Mouse (Mus musculus): ENCODE results near the gene Tek. TPM values are rescaled to one million over a fixed set of nuclear protein-coding genes. Genes with fewer than 3 reads are reported as not detected.

Gene Tek
- polyA plus RNA-seq, 1 experiment from 2014 or later: 9.3 TPM

- Histone ChIP-seq H3K4me1 (ENCODE audit: control insufficient read depth, insufficient read depth, low read length) (no peaks in the 10 kb centered on the region), H3K27ac (replicated peaks; ENCODE audit: low read depth, low read length) (no peak overlapping the region), H3K36me3 (ENCODE audit: control insufficient read depth, insufficient read depth, low read length) (no peaks in the 10 kb centered on the region), H3K4me3 (replicated peaks; ENCODE audit: low read depth, low read length) (no peak overlapping the region), H3K9me3 (ENCODE audit: control insufficient read depth, low read length) (no peaks in the 10 kb centered on the region), H3K9ac (replicated peaks; ENCODE audit: low read length) (no peak overlapping the region), H3K4me2 (ENCODE audit: low read length) (no peak overlapping the region), H3K27me3 (ENCODE audit: control insufficient read depth, insufficient read depth, low read length) (no peaks in the 10 kb centered on the region)
- ATAC-seq (ENCODE audit: low FRiP score, low TSS enrichment) (no peak), DNase-seq (no peak)
- 87% methylated on average over 7 of the region's 7 CpGs for WGBS
Measured at GRCm38 (mm10) chr4:94766176-94766575, 27.1 kb downstream of the Tek start.

DNA sequence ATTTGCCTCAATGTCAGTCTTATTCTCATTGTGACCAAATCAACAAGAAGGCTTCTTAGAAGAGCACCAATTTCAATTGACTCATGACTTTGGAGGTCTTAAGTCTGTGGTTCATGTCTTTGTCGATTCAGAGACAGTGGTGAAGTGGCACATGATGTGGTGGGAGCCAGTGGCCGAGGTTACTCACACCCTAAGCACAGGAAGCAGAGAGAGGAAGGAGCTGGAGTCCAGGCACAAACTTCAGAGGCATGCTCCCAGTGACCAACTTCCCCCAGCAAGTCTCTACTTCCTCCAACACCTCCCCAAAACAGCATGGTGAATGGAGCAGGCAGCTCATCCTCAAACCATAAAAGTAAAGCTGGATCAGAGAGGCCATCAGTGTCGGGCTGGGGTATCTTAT, 29.5 kb downstream of the Tek start:
- no peaks in the 10 kb centered on the region for H3K4me1 ChIP-seq (ENCODE audit: control insufficient read depth, insufficient read depth, low read length)
- no peaks in the 10 kb centered on the region for H3K9me3 ChIP-seq (ENCODE audit: control insufficient read depth, low read length)
- H3K9ac ChIP-seq (replicated peaks; ENCODE audit: low read length): no peak overlapping the region
- H3K27me3 ChIP-seq (ENCODE audit: control insufficient read depth, insufficient read depth, low read length): no peaks in the 10 kb centered on the region
- H3K36me3 ChIP-seq (ENCODE audit: control insufficient read depth, insufficient read depth, low read length): no peaks in the 10 kb centered on the region
- ATAC-seq (ENCODE audit: low FRiP score, low TSS enrichment) (no peak), DNase-seq (no peak)
- no peak overlapping the region for H3K4me2 ChIP-seq (ENCODE audit: low read length)
- 80% methylated on average over 3 of the region's 3 CpGs for WGBS
- no peak overlapping the region for H3K4me3 ChIP-seq (replicated peaks; ENCODE audit: low read depth, low read length)
- no peak overlapping the region for H3K27ac ChIP-seq (replicated peaks; ENCODE audit: low read depth, low read length)

GRCm38 (mm10) chr4:94781043-94781442, 42.0 kb downstream of the Tek start:
- DNase-seq: no peak
- Histone ChIP-seq H3K27me3 (ENCODE audit: control insufficient read depth, insufficient read depth, low read length) (no peaks in the 10 kb centered on the region), H3K9me3 (ENCODE audit: control insufficient read depth, low read length) (no peaks in the 10 kb centered on the region), H3K4me1 (ENCODE audit: control insufficient read depth, insufficient read depth, low read length) (no peaks in the 10 kb centered on the region), H3K27ac (replicated peaks; ENCODE audit: low read depth, low read length) (no peak overlapping the region), H3K36me3 (ENCODE audit: control insufficient read depth, insufficient read depth, low read length) (no peaks in the 10 kb centered on the region), H3K4me2 (ENCODE audit: low read length) (no peak overlapping the region), H3K4me3 (replicated peaks; ENCODE audit: low read depth, low read length) (no peak overlapping the region), H3K9ac (replicated peaks; ENCODE audit: low read length) (no peak overlapping the region)
- ATAC-seq (ENCODE audit: low FRiP score, low TSS enrichment): no peak
- 97% methylated on average over 5 of the region's 5 CpGs for whole genome bisulfite sequencing

- Histone ChIP-seq H3K27ac (replicated peaks; ENCODE audit: low read depth, low read length) (no peak overlapping the region), H3K36me3 (ENCODE audit: control insufficient read depth, insufficient read depth, low read length) (no peaks in the 10 kb centered on the region), H3K9ac (replicated peaks; ENCODE audit: low read length) (no peak overlapping the region), H3K27me3 (ENCODE audit: control insufficient read depth, insufficient read depth, low read length) (no peaks in the 10 kb centered on the region), H3K4me1 (ENCODE audit: control insufficient read depth, insufficient read depth, low read length) (no peaks in the 10 kb centered on the region), H3K4me3 (replicated peaks; ENCODE audit: low read depth, low read length) (no peak overlapping the region), H3K4me2 (ENCODE audit: low read length) (no peak overlapping the region), H3K9me3 (ENCODE audit: control insufficient read depth, low read length) (no peaks in the 10 kb centered on the region)
- ATAC-seq (ENCODE audit: low FRiP score, low TSS enrichment) (no peak), DNase-seq (no peak)
- 93% methylated on average over 2 of the region's 2 CpGs for whole genome bisulfite sequencing
Measured at GRCm38 (mm10) chr4:94785921-94786320, 46.8 kb downstream of the Tek start.

GRCm38 (mm10) chr4:94803187-94803586, 64.1 kb downstream of the Tek start:
- H3K4me1 ChIP-seq (ENCODE audit: control insufficient read depth, insufficient read depth, low read length): no peaks in the 10 kb centered on the region
- no peaks in the 10 kb centered on the region for H3K36me3 ChIP-seq (ENCODE audit: control insufficient read depth, insufficient read depth, low read length)
- no peak overlapping the region for H3K4me2 ChIP-seq (ENCODE audit: low read length)
- no peaks in the 10 kb centered on the region for H3K9me3 ChIP-seq (ENCODE audit: control insufficient read depth, low read length)
- WGBS: 82% methylated on average over 1 of the region's 1 CpGs
- H3K9ac ChIP-seq (replicated peaks; ENCODE audit: low read length): no peak overlapping the region
- no peak overlapping the region for H3K4me3 ChIP-seq (replicated peaks; ENCODE audit: low read depth, low read length)
- H3K27me3 ChIP-seq (ENCODE audit: control insufficient read depth, insufficient read depth, low read length): no peaks in the 10 kb centered on the region
- no peak for ATAC-seq (ENCODE audit: low FRiP score, low TSS enrichment)
- no peak for DNase-seq
- no peak overlapping the region for H3K27ac ChIP-seq (replicated peaks; ENCODE audit: low read depth, low read length)

GRCm38 (mm10) chr4:94810616-94811015, 71.5 kb downstream of the Tek start:
- WGBS: 77% methylated on average over 1 of the region's 1 CpGs
- DNase-seq: no peak
- no peak overlapping the region for H3K9ac ChIP-seq (replicated peaks; ENCODE audit: low read length)
- H3K9me3 ChIP-seq (ENCODE audit: control insufficient read depth, low read length): no peaks in the 10 kb centered on the region
- H3K4me1 ChIP-seq (ENCODE audit: control insufficient read depth, insufficient read depth, low read length): no peaks in the 10 kb centered on the region
- no peaks in the 10 kb centered on the region for H3K27me3 ChIP-seq (ENCODE audit: control insufficient read depth, insufficient read depth, low read length)
- H3K4me2 ChIP-seq (ENCODE audit: low read length): no peak overlapping the region
- no peak overlapping the region for H3K27ac ChIP-seq (replicated peaks; ENCODE audit: low read depth, low read length)
- H3K36me3 ChIP-seq (ENCODE audit: control insufficient read depth, insufficient read depth, low read length): no peaks in the 10 kb centered on the region
- no peak overlapping the region for H3K4me3 ChIP-seq (replicated peaks; ENCODE audit: low read depth, low read length)
- ATAC-seq (ENCODE audit: low FRiP score, low TSS enrichment): no peak

GRCm38 (mm10) chr4:94826891-94827290, 87.8 kb downstream of the Tek start:
- Histone ChIP-seq H3K36me3 (ENCODE audit: control insufficient read depth, insufficient read depth, low read length) (no peaks in the 10 kb centered on the region), H3K9ac (replicated peaks; ENCODE audit: low read length) (no peak overlapping the region)
- WGBS: 72% methylated on average over 1 of the region's 1 CpGs

DNA sequence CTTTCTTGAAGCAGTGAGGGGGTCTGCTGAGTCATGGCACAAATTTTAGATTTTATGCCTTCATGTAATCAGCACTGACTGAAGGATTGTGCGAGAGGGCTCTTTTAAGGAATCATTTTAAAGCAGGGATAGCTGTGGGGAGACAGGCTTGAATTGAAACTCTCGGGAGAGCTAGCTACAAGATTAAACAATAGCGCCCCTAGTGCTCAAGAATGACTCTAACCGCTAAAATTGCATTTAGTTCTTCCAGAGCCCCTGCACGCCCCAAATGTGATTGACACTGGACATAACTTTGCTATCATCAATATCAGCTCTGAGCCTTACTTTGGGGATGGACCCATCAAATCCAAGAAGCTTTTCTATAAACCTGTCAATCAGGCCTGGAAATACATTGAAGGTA, 88.3 kb downstream of the Tek start:
- ATAC-seq (ENCODE audit: low FRiP score, low TSS enrichment) (no peak), DNase-seq (peak; percentile 66)
- Histone ChIP-seq H3K4me3 (replicated peaks; ENCODE audit: low read depth, low read length) (no peak overlapping the region), H3K27me3 (ENCODE audit: control insufficient read depth, insufficient read depth, low read length) (no peaks in the 10 kb centered on the region), H3K36me3 (ENCODE audit: control insufficient read depth, insufficient read depth, low read length) (no peaks in the 10 kb centered on the region), H3K4me2 (ENCODE audit: low read length) (no peak overlapping the region), H3K27ac (replicated peaks; ENCODE audit: low read depth, low read length) (no peak overlapping the region), H3K4me1 (ENCODE audit: control insufficient read depth, insufficient read depth, low read length) (no peaks in the 10 kb centered on the region), H3K9ac (replicated peaks; ENCODE audit: low read length) (no peak overlapping the region), H3K9me3 (ENCODE audit: control insufficient read depth, low read length) (peaks cover 8% of the 10 kb centered on the region; the same call in 1 of the 2 replicates)
- 31% methylated on average over 5 of the region's 5 CpGs for WGBS

More at GRCm38 (mm10) chr4:94826891-94827290, 87.8 kb downstream of the Tek start:
- H3K4me2 ChIP-seq (ENCODE audit: low read length): no peak overlapping the region
- H3K4me1 ChIP-seq (ENCODE audit: control insufficient read depth, insufficient read depth, low read length): no peaks in the 10 kb centered on the region
- no peaks in the 10 kb centered on the region for H3K27me3 ChIP-seq (ENCODE audit: control insufficient read depth, insufficient read depth, low read length)
- DNase-seq (no peak), ATAC-seq (ENCODE audit: low FRiP score, low TSS enrichment) (no peak)
- peaks cover 8% of the 10 kb centered on the region; the same call in 1 of the 2 replicates for H3K9me3 ChIP-seq (ENCODE audit: control insufficient read depth, low read length)
- no peak overlapping the region for H3K4me3 ChIP-seq (replicated peaks; ENCODE audit: low read depth, low read length)
- H3K27ac ChIP-seq (replicated peaks; ENCODE audit: low read depth, low read length): no peak overlapping the region

- ATAC-seq (ENCODE audit: low FRiP score, low TSS enrichment): no peak
- Histone ChIP-seq H3K4me1 (ENCODE audit: control insufficient read depth, insufficient read depth, low read length) (no peaks in the 10 kb centered on the region), H3K27me3 (ENCODE audit: control insufficient read depth, insufficient read depth, low read length) (no peaks in the 10 kb centered on the region), H3K36me3 (ENCODE audit: control insufficient read depth, insufficient read depth, low read length) (no peaks in the 10 kb centered on the region), H3K27ac (replicated peaks; ENCODE audit: low read depth, low read length) (no peak overlapping the region), H3K4me3 (replicated peaks; ENCODE audit: low read depth, low read length) (no peak overlapping the region), H3K9me3 (ENCODE audit: control insufficient read depth, low read length) (no peaks in the 10 kb centered on the region), H3K9ac (replicated peaks; ENCODE audit: low read length) (no peak overlapping the region), H3K4me2 (ENCODE audit: low read length) (no peak overlapping the region)
- no peak for DNase-seq
- WGBS: 83% methylated on average over 6 of the region's 6 CpGs
Measured at GRCm38 (mm10) chr4:94829924-94830386, 90.9 kb downstream of the Tek start.

All from midbrain, embryonic 14.5 days (tissue).